Mouse (Mus musculus): Measurements from ENCODE around the gene Ces1a. TPM values are rescaled to one million over a fixed set of nuclear protein-coding genes. Genes with fewer than 3 reads are reported as not detected.

The Ces1a gene
- total RNA-seq, 1 experiment from 2014 or later: not detected

GRCm38 (mm10) chr8:92984376-92984775 lies 63.6 kb downstream of the Ces1a start:
- no peak for DNase-seq

- no peak for DNase-seq
These were observed 65.5 kb downstream of the Ces1a start for GRCm38 (mm10) chr8:92982491-92982890.

GRCm38 (mm10) chr8:92976656-92977055 lies 71.3 kb downstream of the Ces1a start:
- no peak for DNase-seq

- peak; percentile 87 for DNase-seq
These were observed 75.0 kb downstream of the Ces1a start for GRCm38 (mm10) chr8:92972949-92973348.

Other genes with a start within 250 kb of the Ces1a start
- 50.8 and 60.4 TPM in 2 replicates for gene Mmp2, start 220.9 kb downstream of the Ces1a start, total RNA-seq (2021)
- gene Lpcat2, start 192.9 kb downstream of the Ces1a start, total RNA-seq (2021): 2.8 TPM in 2 replicates
- 0.64 TPM in 1 of 2 replicates, not detected in the other for gene Capns2, start 146.8 kb downstream of the Ces1a start, total RNA-seq (2021)
- gene Slc6a2, start 88.1 kb downstream of the Ces1a start, total RNA-seq (2021): 11.6 and 33.7 TPM in 2 replicates
- gene Ces1b, start 31.8 kb upstream of the Ces1a start, total RNA-seq (2021): 0.45 and 8.4 TPM in 2 replicates
- 12.6 and 253 TPM in 2 replicates for gene Ces1c, start 83.1 kb upstream of the Ces1a start, total RNA-seq (2021)
- 584 and 637 TPM in 2 replicates for gene Ces1d, start 149.6 kb upstream of the Ces1a start, total RNA-seq (2021)
- 1.8 TPM in 1 of 2 replicates, not detected in the other for gene Ces1e, start 181.4 kb upstream of the Ces1a start, total RNA-seq (2021)
- gene Ces1f, start 231.6 kb upstream of the Ces1a start, total RNA-seq (2021): 7.9 and 13.1 TPM in 2 replicates